Mouse (Mus musculus) frontal cortex, postnatal 14 days (tissue): ENCODE measurements around the gene Kyat1.

Experiments
- DNase-seq, 2 experiments: peaks; one replicate each; pipeline ENCODE4 v3.0.0; 2022; ENCODE audit warnings: low spot score in 2 of 2

Gene Kyat1

DNA sequence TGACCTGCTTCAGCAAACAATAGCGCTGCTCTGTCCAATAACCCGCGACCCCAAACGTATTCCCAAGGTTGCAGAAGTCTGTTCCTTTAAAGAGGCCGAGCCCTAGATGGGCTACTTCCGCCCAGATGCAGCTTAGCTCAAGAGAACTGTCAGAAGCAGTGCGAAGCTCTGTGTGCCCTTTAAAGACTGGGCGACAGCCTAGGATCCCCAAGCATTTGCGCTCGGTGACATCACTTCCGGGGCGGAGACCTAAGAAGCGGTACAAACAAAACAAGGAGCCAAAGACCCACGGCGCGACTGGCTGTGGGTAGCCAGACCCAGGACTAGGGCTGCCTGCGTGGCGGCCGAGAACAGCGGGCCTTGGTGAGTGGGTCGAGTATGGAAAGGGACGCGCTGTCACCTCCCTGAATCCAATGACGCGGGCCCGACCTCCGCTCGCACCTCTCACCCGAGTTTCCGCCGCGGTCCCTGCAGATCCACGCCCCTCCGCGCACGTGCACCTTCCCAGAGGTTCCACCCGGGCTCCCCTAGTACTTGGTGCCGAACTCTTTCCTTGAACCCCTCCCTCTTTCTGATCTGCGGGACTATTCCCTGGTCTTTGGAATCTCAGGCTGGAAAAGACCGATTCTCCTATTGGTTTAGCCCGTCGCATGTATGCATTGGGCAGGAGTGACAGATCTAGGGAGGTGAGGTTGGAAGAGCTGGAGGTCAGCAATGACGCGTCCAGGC, at the start of gene Kyat1:
Gene Kyat1 (minus strand): TSS at position 219 of the 729 bp plus-strand sequence.
- DNase-seq, result peak; percentile 88 to 89

DNA sequence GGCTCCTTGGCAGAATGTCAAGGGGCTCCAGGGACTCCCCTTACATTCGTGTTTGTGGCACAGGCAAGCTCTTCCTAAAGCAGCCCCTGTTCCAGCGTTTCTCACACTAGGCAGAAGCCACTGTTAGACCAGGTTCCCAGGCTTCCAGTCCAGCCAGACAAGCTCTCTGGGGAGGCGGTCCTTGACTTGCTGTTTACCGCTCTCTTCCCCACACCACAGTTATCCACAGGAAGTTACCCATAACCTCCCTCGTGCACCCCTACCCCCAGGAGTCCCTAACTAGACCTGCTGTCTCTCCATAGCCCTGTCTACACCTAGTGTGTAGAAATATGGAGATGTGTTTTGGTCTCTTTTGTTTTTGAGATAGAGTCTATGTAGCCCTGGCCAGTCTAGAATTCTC, 48.2 kb upstream of the Kyat1 start:
- DNase-seq, result no peak

DNA sequence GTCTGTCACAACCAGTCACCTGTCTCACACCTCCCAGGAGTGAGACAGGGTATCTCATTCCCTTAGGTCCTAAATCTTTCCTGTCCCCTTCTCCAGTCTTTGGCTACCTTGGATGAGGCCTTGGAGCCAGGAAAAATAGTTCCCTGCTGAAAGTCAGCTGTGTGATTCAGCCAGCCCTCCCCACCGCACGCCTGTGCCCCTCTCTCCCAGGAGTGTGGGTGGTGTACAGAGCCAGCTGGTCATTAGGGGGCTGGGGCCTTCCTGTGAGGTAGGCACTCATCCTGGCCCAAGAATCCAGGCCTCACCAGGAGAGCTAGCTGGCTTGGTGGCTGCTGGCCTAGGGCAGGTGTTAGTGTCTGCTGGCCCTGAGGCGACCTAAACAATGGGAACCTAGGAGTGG, 46.9 kb upstream of the Kyat1 start:
- DNase-seq, result no peak

DNA sequence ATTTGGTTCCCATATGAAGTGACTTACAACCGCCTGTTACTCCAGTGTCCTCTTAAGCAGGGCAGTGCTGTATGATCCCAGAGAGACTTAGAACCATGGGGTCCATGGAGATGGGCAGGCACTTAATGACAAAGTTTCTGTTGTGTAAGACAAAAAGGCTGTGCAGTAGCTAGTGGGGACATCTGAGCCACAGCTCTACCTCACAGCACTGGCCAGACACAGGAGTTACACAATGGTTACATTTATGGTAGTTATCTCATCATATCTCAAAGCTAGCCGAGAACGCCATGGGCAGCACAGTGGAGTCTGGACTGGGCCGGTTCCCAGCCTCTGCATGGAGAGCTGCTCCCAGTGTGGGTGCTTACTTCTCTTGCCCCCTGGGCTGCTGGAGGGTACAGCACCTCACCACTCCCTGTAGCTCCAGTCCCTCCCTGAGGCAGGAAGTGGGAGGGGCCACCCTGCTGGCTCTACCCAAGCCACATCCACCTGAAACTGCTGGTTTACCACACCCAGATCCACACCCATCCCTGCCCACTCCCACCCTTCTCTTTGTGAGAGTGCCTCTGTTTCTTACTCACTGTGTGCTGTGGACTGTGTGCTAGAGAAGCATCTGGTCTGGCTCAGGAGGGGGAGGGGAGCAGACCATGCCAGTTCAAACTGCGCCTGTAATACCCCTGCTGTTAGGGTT, 45.9 kb upstream of the Kyat1 start:
- no peak for DNase-seq

DNA sequence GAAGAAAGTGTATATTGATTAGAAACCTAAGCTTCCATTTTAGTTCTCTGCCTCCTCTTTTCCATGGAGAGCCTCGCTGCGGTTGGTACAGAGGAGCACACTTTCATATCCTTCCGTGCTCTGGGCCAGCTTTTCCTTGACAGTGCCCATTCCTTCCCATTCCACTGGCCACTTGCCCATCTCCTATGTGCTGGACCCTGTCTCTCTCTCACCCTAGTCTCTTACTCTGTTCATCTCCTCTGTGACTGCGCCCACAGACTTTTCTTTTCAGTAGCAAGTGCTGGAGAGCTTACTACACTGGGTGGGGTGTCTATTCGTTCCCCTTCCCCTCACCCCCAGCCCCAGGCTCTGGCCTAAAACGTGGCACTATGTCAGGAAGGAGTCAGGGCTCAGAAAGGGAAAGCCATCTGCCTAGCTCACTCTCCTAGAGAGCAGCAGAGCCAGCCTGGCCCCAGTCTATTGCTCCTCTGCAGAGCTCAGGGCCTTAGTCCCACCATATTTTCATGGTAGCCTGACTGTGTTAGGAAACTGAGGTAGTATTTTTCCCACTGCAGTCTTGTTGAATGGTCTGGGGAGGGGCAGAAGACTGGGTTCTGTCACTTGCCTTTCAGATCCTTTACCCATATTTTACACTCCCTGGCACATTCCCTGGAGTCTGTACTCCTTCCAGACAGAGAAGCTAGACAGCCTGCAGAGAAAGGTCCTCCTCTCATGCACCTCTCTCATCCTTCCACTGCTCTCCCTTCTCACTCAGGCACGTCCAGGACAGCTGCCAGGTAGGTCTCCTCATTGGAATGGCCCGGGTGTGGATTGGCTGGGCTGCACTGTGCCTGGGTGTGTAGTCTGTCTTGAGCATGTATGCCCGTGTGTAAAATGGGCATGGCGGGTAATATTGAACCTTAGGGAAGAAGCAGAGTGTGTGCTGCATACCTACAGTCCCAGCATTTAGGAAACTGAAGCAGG, 44.8 kb upstream of the Kyat1 start:
- no peak for DNase-seq

DNA sequence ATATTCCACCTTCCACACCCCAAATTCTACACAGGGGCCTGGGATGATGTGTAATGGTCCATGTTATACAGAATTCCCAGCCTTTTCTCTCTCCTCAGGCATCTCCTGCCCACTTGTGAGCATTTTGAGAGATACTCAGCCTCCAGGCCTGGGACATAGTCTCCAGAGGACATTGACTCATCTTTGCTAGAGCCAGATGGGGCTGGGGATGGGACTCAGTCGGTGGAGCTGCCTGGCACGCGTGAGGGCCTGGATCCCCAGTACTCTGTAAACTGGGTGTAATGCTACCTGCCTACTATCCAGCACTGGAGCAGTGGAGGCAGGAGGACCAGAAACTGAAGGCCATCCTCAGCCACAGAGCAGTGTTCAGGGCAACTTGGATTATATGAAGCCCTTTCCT, 43.5 kb upstream of the Kyat1 start:
- no peak for DNase-seq

DNA sequence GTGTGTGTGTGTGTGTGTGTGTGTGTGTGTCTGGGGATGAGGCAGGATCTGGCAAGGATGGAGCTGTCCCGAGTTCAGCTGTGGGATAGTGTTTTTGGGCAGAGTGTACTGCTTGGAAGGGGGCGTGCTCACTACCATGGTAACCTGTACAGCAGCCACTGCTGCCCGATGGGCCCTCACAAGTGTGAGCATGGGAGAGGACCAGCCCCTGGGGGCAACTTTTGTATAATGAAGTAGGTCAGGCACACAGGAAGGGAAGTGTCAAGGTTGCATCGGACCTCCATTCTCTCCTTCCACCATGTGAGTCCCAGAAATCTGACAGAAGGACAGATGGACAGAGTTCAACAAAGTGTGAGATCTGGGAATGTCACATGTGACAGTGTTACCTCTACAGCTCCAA, 42.0 kb upstream of the Kyat1 start:
- DNase-seq, result no peak

DNA sequence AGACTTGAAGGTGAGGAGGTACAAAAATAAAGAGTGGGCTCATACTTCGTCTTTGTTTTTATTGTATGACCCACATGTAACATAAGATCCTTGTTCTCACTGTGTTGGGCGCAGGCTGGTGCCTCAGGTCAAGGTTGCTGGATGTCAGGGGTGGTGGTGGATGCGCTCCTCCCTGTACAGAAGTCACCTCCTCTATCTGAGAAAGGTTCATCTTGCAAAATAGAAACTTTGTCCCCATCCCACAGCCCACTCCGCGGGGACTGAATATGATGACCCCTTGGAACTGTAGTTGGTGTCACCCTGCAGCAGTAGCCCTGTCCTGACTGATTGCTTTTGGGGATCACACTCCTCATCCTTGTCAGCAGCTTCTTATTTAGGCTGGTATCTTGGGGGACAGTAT, 41.4 kb upstream of the Kyat1 start:
- DNase-seq, result no peak

DNA sequence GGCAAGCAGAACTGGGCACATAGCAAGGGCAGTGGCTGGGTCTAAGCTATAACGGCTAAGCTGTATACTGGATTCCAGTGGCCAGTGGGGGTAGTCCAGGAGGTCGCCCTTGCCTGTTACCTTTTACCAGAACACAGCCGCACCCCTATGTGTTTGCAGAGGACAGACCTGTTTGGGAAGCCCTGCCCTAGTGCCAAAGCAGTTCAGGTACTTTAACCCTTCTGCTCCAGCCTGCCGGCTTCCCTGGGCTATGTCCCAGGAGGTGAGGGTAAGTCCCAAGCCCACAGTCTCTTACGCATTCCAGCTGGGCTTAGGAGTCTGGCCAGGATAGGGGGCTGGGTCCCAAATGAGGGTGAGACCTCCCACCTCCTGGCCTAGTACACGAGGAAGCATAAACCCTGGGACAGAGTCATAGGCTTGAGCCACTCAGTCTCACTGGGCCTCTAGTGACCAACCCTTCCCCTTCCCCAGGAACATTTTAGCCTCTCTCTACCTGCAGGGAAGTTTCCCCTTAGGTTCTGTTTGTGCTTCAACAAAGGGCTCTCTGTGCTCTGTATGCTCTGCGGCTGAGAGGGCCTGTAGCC, 39.0 kb upstream of the Kyat1 start:
- no peak for DNase-seq

DNA sequence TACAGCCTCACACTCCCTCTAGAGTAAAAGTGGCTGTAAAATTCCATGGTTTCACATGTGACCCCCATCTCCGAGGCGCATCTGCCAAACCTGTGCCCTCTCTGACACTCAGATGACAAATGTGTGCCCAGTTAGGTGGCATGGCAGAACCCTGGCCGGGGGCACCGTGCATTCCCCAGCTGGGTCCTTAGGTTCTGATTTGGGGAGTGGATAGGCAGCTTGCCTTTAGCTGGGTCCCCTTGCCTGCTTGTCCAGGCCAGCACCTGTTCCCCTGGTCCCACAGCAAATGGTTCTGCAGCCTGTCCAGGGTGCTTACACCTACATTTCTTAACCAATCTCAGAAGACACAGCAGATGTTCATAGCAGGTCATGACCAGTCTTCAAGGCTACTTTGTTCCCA, 37.7 kb upstream of the Kyat1 start:
- DNase-seq, result no peak

DNA sequence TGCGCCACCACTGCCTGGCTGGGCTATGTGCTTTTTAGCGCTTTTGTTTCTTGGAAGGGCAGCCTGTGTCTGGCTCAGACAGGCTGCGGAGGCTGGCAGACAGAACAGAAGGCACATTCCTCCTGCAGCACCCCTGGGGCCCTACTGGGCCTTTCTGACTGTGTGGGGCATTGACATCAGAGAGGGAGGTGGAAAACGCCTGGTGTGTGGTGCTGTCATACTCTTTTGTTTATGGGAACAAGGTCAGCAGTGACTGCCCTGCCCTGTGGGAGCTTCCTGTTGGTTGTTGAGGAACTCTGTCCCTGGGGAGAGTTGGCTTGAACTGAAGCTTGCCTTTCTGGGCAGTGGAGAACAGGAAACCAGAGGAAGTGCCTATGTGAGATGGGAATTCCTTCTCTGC, 36.9 kb upstream of the Kyat1 start:
- no peak for DNase-seq

DNA sequence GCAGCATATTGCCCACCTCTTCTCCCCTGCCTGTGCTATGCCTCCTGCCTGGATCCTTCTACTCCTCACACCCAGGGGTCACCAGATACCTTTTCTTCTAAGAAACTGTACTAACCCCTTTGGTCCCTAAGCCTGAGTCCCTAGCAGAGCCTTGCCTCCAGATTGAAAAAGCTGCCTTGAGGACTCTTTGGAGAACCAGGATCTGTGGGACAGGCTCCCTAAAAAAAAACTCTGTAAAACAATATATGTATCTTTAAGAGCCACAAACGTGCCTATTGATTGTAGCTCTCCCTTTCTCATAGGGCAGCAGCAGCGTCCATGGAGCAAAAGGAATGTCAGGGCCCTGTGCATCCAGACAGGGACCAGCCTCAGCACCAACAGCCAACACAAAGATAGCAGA, 34.6 kb upstream of the Kyat1 start, which contains the start of gene Gm28035:
Gene Gm28035 (plus strand): TSS at position 301 of the 400 bp plus-strand sequence.
- no peak for DNase-seq

DNA sequence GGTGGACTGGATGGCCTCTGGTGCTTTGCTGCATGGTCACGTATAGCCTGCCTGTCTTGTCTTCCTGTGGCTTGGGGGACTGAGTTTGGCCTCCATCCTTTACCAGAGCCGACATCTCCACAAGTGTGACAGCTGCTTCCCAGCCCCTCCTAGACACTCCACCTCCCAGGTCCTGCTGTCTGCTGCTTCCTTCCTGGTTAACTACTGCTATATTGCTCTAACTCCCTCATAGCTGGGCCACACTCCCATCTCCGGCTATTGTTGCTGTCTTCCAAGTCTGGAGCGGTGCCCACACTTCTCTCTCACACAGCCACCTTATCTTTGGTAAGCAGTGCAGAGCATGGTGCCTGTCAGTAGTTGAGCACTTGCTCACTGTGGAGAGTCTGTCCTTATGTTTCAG, 34.1 kb upstream of the Kyat1 start:
- DNase-seq, result no peak

DNA sequence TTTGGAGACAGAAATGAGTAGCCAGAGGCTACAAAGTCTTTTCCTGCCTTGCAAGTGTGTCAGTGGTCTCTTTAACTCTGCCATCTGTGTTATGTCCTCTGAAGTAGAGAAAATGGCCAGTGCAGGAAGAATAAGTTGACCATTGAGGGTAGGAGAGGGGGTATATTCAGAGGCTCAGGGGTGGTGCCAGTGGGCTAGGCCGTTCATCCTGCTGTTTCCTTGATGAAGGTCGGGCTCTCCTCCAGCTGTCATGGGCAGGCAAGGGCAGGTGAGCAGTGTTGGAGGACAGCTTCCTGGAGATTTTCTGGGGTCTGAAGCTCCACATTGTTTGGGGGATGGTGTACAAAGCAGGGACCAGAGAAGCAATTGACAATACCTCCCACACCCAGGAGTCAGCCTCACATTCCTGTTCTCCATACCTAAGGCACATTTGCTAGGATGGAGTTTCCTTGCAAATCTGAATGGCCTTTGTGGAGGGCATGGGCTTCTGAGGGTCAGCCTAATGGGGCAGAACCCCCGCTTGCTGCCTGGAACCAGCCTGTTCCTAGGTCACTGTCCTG, 33.3 kb upstream of the Kyat1 start:
- no peak for DNase-seq

DNA sequence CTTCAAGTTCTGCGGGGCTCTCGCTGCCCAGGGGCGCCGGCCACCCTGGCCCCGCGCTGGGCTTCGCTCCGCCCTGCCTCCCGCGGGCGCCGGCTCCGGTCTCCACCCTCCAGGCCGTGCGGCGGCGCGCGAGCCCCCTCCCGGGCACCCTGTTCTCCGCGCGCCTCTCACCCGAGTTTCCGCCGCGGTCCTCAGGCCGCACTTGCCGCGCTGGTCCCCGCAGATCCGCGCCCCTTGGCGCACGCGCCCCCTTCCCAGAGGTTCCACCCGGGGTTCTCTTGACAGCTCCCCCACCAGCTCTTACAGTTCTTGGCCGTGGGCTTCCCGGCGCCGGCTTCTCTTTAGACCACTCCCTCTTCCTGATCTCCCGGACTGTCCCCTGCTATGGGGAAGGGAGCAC, 32.2 kb upstream of the Kyat1 start:
- peak; percentile 34 to 59 for DNase-seq

DNA sequence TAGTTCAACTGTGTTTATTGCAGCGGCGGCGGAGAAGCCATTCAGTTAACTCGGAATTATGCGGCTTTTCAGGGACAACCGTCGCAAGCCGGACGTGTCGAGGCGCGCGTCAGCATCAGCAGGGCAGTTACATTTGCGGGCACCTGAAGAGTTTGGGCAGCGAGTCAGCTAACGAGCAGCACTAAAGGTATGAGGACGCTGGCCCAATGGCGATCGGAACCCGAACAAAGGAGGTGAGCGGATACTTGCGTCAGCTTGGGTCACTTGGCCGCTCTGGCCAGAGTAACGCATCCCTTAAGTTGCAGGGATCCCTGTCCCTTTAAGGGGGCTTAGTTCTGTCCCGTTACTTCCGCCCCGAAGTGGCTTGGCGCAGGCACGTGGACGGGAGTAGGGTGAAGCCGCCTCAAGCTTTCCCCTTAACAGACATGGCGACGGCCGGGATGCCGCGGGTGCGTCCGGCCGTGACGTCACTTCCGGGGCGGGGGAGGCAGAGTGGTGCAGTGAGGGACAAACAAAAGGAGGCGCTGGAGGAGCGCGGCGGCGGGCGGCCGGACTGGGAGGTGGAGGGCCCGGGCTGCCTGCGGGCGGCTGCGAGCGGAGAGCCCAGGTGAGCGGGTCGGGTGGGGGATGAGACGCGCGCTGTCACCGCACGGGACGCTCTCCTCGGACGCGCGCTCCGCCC, 31.7 kb upstream of the Kyat1 start, which contains the start of gene Lrrc8a:
Gene Lrrc8a (plus strand): TSS at position 517 of the 682 bp plus-strand sequence.
- DNase-seq, result peak; percentile 98 to 99

DNA sequence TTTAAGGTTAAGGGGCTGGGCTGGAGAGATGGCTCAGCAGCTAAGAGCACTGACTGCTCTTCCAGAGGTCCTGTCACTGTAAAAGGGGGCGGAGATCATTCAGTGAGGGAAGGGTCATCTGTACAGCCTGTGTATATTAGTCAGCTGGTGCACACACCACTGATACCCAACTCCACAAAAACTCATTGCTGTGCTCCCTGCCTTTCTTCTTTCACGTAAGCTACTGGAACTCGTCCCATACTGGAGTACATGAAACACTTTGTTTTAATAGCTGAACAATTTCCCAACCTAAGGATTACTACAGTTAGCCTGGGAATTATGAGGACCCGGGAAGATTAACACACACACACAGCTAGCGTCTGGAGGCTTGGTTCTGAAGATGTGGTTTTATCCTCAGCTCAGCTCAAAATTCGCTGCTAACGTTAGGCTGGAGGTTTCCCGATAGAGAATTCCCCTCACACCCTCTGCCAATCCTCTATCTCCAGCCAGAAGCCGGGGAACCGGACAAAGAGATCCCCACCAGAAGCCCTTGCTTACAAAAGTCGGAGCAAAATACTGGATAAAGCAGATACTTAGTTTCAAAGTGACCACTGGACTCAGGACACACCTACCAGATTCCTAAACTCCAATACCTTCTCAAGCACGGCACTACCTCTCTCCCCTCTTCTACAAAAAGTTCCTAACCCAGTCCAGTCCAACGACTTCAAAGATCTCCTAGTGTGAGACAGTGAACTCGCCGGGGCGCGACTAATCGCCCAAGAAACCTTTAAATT, 31.0 kb upstream of the Kyat1 start:
- DNase-seq, result no peak

DNA sequence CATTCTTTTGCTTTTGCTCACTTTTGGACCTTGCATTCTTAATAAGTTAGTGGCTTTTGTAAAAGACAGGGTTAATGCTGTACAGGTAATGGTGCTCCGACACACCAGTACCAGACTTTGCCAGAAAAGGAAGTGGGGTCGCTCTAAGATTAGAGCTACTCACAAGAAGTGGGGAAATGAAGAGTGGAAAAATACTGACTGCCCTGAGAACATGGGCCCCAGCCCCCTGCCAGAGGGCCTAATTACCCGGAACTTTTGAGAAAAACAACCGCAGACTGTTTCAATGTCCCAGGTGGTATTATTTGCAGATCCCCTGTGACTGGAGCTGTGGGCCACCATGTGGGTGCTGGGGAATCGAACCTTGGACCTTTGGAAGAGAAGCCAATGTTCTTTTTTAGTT, 29.9 kb upstream of the Kyat1 start:
- no peak for DNase-seq

DNA sequence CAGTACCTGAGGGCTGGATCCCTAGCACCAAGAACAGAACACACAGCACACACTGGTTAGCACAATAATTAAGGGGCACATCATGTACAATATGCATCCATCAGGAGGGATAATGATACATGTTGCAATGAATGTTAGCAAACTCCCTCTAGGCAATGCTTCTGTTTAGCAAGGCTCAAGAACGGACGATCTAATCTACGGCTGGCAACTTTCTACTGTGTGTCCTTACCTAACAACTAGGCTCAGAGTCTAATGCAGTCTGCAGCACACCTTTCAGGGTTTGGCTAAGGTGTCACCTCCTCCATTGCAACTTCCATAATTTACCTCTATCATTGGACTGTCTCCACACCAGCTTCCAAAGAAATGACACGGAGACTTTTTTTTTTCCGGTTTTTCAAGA, 10.6 kb upstream of the Kyat1 start:
- DNase-seq, result no peak

DNA sequence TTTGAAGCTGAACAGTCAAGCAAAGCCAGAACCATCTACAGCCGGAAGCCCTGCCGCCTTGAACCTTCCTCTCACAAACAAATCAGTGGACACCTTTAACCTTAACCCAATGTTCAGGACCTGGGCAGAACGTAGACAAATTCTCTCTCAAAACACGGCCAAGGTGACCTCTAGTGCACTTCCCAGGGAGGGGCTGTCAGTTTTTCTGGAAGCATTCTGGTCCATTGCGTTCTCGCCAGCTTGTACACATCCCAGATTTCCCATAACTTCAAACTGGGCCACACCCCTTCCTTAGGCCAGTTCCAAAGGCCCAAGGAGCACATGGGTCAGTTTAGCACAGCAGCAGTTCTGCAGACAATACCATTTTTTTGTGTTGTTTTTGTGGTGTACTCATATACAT, 9.8 kb upstream of the Kyat1 start:
- DNase-seq, result no peak
